Mouse (Mus musculus): ENCODE measurements around the gene Tpcn1. TPM values are rescaled to one million over a fixed set of nuclear protein-coding genes. Genes with fewer than 3 reads are reported as not detected.

The Tpcn1 gene
- polyA plus RNA-seq, 1 experiment from 2014 or later, result 23.8 TPM

DNA sequence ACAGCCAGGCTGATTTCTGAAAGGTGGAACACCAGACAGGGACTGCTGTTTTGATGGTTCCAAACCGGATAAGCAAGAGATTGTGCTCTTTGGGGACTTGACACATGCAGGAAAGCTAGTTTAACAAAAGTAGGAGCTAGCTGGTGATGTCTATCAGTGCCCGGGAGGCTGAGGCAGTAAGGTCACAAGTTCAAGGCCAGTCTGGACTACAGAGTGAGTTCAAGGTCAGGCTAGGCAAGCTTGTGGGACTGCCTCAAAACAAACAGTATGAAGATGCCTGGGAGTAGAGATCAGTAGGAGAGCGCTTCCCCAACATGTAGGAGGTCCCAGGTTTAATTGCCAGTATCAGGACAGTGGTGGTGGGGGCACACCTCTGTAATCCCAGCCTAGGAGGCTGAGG, 91.4 kb downstream of the Tpcn1 start:
- no peak overlapping the region for H3K9ac ChIP-seq (ENCODE audit: low read length)
- no peaks in the 10 kb centered on the region; the same call in 1 of the 2 replicates for H3K36me3 ChIP-seq (ENCODE audit: control insufficient read depth, insufficient read depth, low read length)
- peaks cover 3% of the 10 kb centered on the region for H3K4me1 ChIP-seq (ENCODE audit: control insufficient read depth, insufficient read depth, low read length)
- WGBS, result 81% methylated on average over 3 of the region's 3 CpGs
- no peak overlapping the region for H3K4me3 ChIP-seq (replicated peaks; ENCODE audit: low read length)
- H3K4me2 ChIP-seq (ENCODE audit: low read depth, low read length), result no peak overlapping the region
- no peaks in the 10 kb centered on the region for H3K9me3 ChIP-seq (replicated peaks; ENCODE audit: control insufficient read depth, low read length)
- no peak overlapping the region for H3K27ac ChIP-seq (ENCODE audit: low read length)
- ATAC-seq (ENCODE audit: insufficient read depth, low FRiP score), result no peak
- no peaks in the 10 kb centered on the region for H3K27me3 ChIP-seq (ENCODE audit: control insufficient read depth, insufficient read depth, low read length)

DNA sequence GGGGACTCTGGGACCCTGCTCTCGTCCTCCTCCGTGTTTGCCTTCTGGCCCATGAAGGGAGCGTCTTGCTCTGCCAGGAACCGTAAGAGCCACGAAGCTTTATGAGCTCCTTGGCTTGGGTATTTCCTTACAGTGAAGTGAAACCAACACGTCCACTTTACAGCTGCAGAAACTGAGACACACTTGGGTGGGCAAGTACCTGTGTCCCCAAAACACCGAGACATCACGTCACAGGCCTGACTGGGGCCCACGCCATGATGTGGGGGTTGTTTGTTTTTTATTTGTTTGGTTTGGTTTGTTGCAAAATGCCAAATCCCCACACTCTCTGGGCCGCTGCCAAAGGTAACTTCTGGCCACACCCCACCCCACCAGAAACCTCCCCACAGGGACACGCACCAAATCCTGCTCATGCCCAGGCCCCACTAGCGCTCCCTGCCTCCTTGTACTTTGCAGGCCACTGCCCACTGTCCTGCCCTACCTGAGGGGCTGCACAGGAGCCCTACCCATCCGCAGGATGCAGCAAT, 92.7 kb downstream of the Tpcn1 start:
- H3K4me3 ChIP-seq (replicated peaks; ENCODE audit: low read length), result no peak overlapping the region
- ATAC-seq (ENCODE audit: insufficient read depth, low FRiP score), result no peak
- no peaks in the 10 kb centered on the region for H3K4me1 ChIP-seq (ENCODE audit: control insufficient read depth, insufficient read depth, low read length)
- no peak overlapping the region for H3K27ac ChIP-seq (ENCODE audit: low read length)
- no peak overlapping the region for H3K4me2 ChIP-seq (ENCODE audit: low read depth, low read length)
- WGBS, result 90% methylated on average over 13 of the region's 13 CpGs
- no peaks in the 10 kb centered on the region for H3K9me3 ChIP-seq (replicated peaks; ENCODE audit: control insufficient read depth, low read length)
- no peaks in the 10 kb centered on the region for H3K27me3 ChIP-seq (ENCODE audit: control insufficient read depth, insufficient read depth, low read length)
- no peaks in the 10 kb centered on the region; the same call in 1 of the 2 replicates for H3K36me3 ChIP-seq (ENCODE audit: control insufficient read depth, insufficient read depth, low read length)
- H3K9ac ChIP-seq (ENCODE audit: low read length), result no peak overlapping the region

DNA sequence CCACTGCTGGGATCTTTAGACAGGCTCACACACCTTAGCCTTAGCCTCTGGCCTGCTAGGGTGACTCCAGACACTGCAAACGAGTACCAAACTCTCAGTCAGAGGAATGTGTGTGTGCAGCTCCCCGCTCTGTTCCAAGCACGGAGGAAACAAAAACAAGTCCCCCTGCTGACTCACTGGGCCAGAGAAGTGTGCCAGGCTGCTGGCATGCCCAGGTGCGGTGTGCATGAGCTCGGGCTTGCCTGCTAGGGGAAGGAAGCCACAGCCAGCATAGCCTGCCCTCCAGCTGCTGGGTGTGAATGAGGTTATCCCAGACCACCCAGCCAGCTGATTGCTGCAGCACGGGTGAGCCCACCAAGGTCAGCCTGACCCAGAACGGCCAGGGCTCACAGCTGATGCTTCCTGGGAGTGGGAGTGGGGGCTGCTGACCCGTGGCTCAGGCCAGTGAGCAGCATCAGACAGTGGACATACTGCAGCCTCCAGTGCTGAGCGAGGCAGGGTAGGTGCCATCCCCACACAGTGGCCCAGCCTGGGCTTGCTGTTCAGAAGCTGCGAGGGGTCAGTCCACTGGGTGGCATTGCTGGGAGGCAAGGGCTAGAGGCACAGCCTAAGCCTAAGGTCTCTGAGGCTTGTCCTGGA, 93.3 kb downstream of the Tpcn1 start:
- H3K4me1 ChIP-seq (ENCODE audit: control insufficient read depth, insufficient read depth, low read length), result no peaks in the 10 kb centered on the region
- H3K36me3 ChIP-seq (ENCODE audit: control insufficient read depth, insufficient read depth, low read length), result no peaks in the 10 kb centered on the region; the same call in 1 of the 2 replicates
- H3K4me3 ChIP-seq (replicated peaks; ENCODE audit: low read length), result no peak overlapping the region
- no peak for ATAC-seq (ENCODE audit: insufficient read depth, low FRiP score)
- no peak overlapping the region for H3K27ac ChIP-seq (ENCODE audit: low read length)
- no peak overlapping the region for H3K9ac ChIP-seq (ENCODE audit: low read length)
- H3K27me3 ChIP-seq (ENCODE audit: control insufficient read depth, insufficient read depth, low read length), result no peaks in the 10 kb centered on the region
- H3K4me2 ChIP-seq (ENCODE audit: low read depth, low read length), result no peak overlapping the region
- H3K9me3 ChIP-seq (replicated peaks; ENCODE audit: control insufficient read depth, low read length), result no peaks in the 10 kb centered on the region
- 79% methylated on average over 10 of the region's 10 CpGs for WGBS

DNA sequence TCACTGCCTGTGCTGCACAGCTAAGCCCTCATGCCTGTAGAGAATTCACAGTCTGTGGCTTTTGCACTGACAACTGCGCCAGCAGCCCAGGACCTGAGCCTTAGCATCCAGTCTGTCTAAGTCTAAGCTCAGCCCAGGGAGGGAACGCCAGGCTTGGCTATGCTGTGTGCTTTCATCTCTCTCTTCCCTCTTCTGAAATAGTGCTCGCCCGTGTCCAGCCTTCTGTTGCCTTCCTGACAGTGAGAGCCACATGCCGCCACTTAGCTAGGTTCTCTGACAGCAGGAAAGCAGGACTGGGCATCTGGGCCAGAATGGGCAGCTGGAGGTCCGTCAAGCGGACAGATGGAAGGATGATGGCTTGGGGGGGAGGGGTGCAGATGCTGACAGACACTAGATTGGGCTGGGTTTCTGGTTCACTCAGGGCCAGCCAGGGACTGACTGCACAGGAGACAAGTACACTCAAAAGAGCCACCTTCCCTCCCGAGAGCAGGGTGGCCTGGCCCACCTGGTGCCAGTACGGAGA, 94.5 kb downstream of the Tpcn1 start:
- no peak overlapping the region for H3K27ac ChIP-seq (ENCODE audit: low read length)
- H3K27me3 ChIP-seq (ENCODE audit: control insufficient read depth, insufficient read depth, low read length), result no peaks in the 10 kb centered on the region
- no peak for ATAC-seq (ENCODE audit: insufficient read depth, low FRiP score)
- H3K4me3 ChIP-seq (replicated peaks; ENCODE audit: low read length), result no peak overlapping the region
- no peak overlapping the region for H3K9ac ChIP-seq (ENCODE audit: low read length)
- no peaks in the 10 kb centered on the region for H3K9me3 ChIP-seq (replicated peaks; ENCODE audit: control insufficient read depth, low read length)
- WGBS, result 86% methylated on average over 9 of the region's 9 CpGs
- no peaks in the 10 kb centered on the region; the same call in 1 of the 2 replicates for H3K36me3 ChIP-seq (ENCODE audit: control insufficient read depth, insufficient read depth, low read length)
- H3K4me2 ChIP-seq (ENCODE audit: low read depth, low read length), result no peak overlapping the region
- H3K4me1 ChIP-seq (ENCODE audit: control insufficient read depth, insufficient read depth, low read length), result no peaks in the 10 kb centered on the region

DNA sequence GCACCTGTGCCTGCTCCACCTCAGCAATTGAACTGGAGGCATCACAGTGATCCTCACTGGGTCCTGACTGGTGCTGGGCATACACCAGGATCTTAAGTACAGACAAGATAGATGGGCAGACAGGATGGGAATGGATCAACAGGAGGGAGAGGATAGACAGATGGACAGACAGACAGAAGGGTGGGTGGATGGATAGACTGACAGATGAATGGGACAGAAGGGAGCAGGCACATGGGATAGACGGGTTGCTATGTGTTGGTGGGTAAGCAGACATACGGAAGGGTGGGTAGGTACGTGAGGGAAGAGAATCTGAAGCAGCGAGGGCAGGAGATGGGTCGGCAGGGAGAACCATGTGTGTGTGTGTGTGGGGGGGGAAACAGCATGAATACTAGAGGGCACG, 95.0 kb downstream of the Tpcn1 start:
- no peak for ATAC-seq (ENCODE audit: insufficient read depth, low FRiP score)
- no peak overlapping the region for H3K4me2 ChIP-seq (ENCODE audit: low read depth, low read length)
- 93% methylated on average over 6 of the region's 6 CpGs for WGBS
- H3K27me3 ChIP-seq (ENCODE audit: control insufficient read depth, insufficient read depth, low read length), result no peaks in the 10 kb centered on the region
- H3K9ac ChIP-seq (ENCODE audit: low read length), result no peak overlapping the region
- H3K36me3 ChIP-seq (ENCODE audit: control insufficient read depth, insufficient read depth, low read length), result peaks cover under 1% of the 10 kb centered on the region
- H3K4me1 ChIP-seq (ENCODE audit: control insufficient read depth, insufficient read depth, low read length), result no peaks in the 10 kb centered on the region
- no peak overlapping the region for H3K4me3 ChIP-seq (replicated peaks; ENCODE audit: low read length)
- no peaks in the 10 kb centered on the region for H3K9me3 ChIP-seq (replicated peaks; ENCODE audit: control insufficient read depth, low read length)
- H3K27ac ChIP-seq (ENCODE audit: low read length), result no peak overlapping the region

DNA sequence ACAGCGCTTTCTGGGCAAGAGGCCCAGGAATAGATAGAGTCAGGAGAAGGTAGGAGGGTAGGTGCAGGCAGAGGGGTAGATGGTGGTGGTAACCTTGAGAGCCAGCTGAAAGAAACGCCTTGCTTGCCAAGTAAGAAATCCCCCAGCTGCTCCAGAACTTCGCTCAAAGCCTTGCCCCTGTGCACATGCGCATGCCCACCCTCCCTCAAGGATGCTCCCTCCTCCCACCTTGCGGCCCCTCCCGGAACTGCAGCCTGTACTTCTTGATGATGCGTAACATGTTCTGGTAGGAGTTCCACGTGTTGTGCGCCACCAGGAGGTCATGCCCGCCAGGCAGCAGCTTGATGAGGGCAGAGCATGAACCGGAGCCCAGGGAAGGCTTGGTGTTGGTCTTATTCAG, 96.0 kb downstream of the Tpcn1 start:
- 69% methylated on average over 11 of the region's 11 CpGs for WGBS
- H3K27me3 ChIP-seq (ENCODE audit: control insufficient read depth, insufficient read depth, low read length), result no peaks in the 10 kb centered on the region
- H3K4me2 ChIP-seq (ENCODE audit: low read depth, low read length), result no peak overlapping the region
- no peak for ATAC-seq (ENCODE audit: insufficient read depth, low FRiP score)
- H3K27ac ChIP-seq (ENCODE audit: low read length), result no peak overlapping the region
- no peaks in the 10 kb centered on the region for H3K9me3 ChIP-seq (replicated peaks; ENCODE audit: control insufficient read depth, low read length)
- H3K4me3 ChIP-seq (replicated peaks; ENCODE audit: low read length), result no peak overlapping the region
- H3K36me3 ChIP-seq (ENCODE audit: control insufficient read depth, insufficient read depth, low read length), result peaks cover 8% of the 10 kb centered on the region
- H3K4me1 ChIP-seq (ENCODE audit: control insufficient read depth, insufficient read depth, low read length), result no peaks in the 10 kb centered on the region
- no peak overlapping the region for H3K9ac ChIP-seq (ENCODE audit: low read length)

DNA sequence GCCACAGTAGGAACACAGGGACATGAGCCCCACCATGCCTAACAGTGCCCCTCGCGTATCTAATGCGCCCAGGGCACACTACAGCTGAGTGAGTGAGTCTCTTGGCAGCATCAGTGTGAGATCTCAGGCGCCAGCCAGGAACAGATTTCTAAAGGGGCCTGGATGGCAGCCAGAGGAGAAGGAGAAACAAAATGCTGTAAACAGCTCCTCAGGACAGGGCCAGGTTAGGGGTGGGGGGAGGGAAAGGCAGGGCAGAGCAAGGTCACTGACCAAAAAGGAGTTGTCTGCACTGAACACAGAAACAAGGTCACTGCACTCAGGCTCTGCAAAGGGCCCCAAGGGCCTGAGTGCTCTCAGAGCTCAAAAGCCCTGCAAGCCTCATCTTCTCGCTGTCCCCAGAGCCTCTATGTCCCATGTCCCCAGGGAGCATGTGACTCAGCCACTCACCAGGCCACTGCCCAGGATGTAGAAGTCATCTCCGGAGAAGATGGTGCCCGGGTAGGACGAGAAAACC, 97.7 kb downstream of the Tpcn1 start:
- WGBS, result 80% methylated on average over 8 of the region's 8 CpGs
- Histone ChIP-seq H3K9me3 (replicated peaks; ENCODE audit: control insufficient read depth, low read length) (no peaks in the 10 kb centered on the region), H3K4me3 (replicated peaks; ENCODE audit: low read length) (no peak overlapping the region), H3K36me3 (ENCODE audit: control insufficient read depth, insufficient read depth, low read length) (peaks cover 10% of the 10 kb centered on the region), H3K27me3 (ENCODE audit: control insufficient read depth, insufficient read depth, low read length) (no peaks in the 10 kb centered on the region), H3K4me2 (ENCODE audit: low read depth, low read length) (no peak overlapping the region), H3K4me1 (ENCODE audit: control insufficient read depth, insufficient read depth, low read length) (no peaks in the 10 kb centered on the region), H3K9ac (ENCODE audit: low read length) (no peak overlapping the region), H3K27ac (ENCODE audit: low read length) (no peak overlapping the region)
- no peak for ATAC-seq (ENCODE audit: insufficient read depth, low FRiP score)

DNA sequence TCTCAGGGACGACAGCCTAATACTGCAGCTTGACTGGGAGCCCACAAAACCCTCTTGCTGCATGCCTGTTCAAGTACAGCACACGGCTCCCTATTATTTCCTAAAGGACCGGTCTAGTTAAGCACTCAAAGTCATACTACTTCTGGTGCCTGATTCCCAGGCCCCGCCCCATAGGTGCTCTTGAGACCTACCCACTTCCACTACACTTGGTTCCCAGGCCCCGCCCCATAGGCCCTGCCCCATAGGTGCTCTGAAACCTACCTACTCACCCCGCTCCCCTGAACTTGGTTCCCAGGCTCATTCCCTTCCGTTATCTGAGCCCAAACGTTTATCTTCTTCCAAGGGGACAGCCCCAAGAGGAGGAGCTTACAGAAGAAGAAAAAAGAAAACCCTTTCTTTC, 100.6 kb downstream of the Tpcn1 start:
- peaks cover 17% of the 10 kb centered on the region; the same call in 1 of the 2 replicates for H3K36me3 ChIP-seq (ENCODE audit: control insufficient read depth, insufficient read depth, low read length)
- 78% methylated on average over 8 of the region's 8 CpGs for WGBS

More for the DNA sequence above, 100.6 kb downstream of the Tpcn1 start:
- Histone ChIP-seq H3K4me2 (ENCODE audit: low read depth, low read length) (no peak overlapping the region), H3K9ac (ENCODE audit: low read length) (no peak overlapping the region), H3K4me1 (ENCODE audit: control insufficient read depth, insufficient read depth, low read length) (no peaks in the 10 kb centered on the region), H3K4me3 (replicated peaks; ENCODE audit: low read length) (no peak overlapping the region), H3K9me3 (replicated peaks; ENCODE audit: control insufficient read depth, low read length) (no peaks in the 10 kb centered on the region), H3K27ac (ENCODE audit: low read length) (no peak overlapping the region), H3K27me3 (ENCODE audit: control insufficient read depth, insufficient read depth, low read length) (no peaks in the 10 kb centered on the region)
- no peak for ATAC-seq (ENCODE audit: insufficient read depth, low FRiP score)
